Mouse (Mus musculus): ENCODE data around the gene Gm7697.
"Not testable (repeated sequence)": the region's sequence is repeated elsewhere in the genome, so short reads cannot be mapped to it uniquely, and the experiment has no call there.

- TF ChIP-seq POLR2A (IDR thresholded peaks at IDR 0.05; ENCODE audit: extremely low read depth, insufficient read depth, low read length); CTCF (IDR thresholded peaks at IDR 0.05; ENCODE audit: low read depth, low read length): not testable (repeated sequence)
Observed at GRCm38 (mm10) chr8:69474946-69475345, 47.8 kb downstream of the Gm7697 start.

Data from liver, adult 2 months (tissue).